Mouse (Mus musculus): Measurements from ENCODE around the gene Tpsg1. TPM values are rescaled to one million over a fixed set of nuclear protein-coding genes. Genes with fewer than 3 reads are reported as not detected.

The Tpsg1 gene
- not detected in 4 replicates for total RNA-seq (2023; ENCODE audit: inconsistent age)

GRCm38 (mm10) chr17:25368973-25369372 is at the start of gene Tpsg1:
Tpsg1 (plus strand) TSS chr17:25369273.

GRCm38 (mm10) chr17:25345462-25345861 is 23.6 kb upstream of the Tpsg1 start, which contains the start of gene Tpsab1:
Tpsab1 (minus strand) TSS chr17:25345562.

GRCm38 (mm10) chr17:25366005-25366404 is 3.1 kb upstream of the Tpsg1 start, which contains the start of gene Tpsb2:
Tpsb2 (plus strand) TSS chr17:25366305.

Other genes with a start within 250 kb of the Tpsg1 start
- not detected in 4 replicates for gene Ptx4, start 248.5 kb upstream of the Tpsg1 start, total RNA-seq (2023; ENCODE audit: inconsistent age)
- 41.6 to 51.0 TPM (median 43.7 TPM) in 4 replicates for gene Clcn7, start 235.9 kb upstream of the Tpsg1 start, total RNA-seq (2023; ENCODE audit: inconsistent age)
- gene Ccdc154, start 206.8 kb upstream of the Tpsg1 start, total RNA-seq (2023; ENCODE audit: inconsistent age), result 0.29 to 0.42 TPM (median 0.36 TPM) in 3 of 4 replicates, not detected in the other
- gene Gm38655, start 193.8 kb upstream of the Tpsg1 start, total RNA-seq (2023; ENCODE audit: inconsistent age), result not detected in 4 replicates
- 14.1 to 16.3 TPM (median 14.7 TPM) in 4 replicates for gene BC003965, start 184.7 kb upstream of the Tpsg1 start, total RNA-seq (2023; ENCODE audit: inconsistent age)
- gene Unkl, start 180.9 kb upstream of the Tpsg1 start, total RNA-seq (2023; ENCODE audit: inconsistent age), result 34.3 to 40.5 TPM (median 35.6 TPM) in 4 replicates
- 23.3 to 29.1 TPM (median 27.6 TPM) in 4 replicates for gene Gnptg, start 129.1 kb upstream of the Tpsg1 start, total RNA-seq (2023; ENCODE audit: inconsistent age)
- 14.8 to 19.8 TPM (median 15.4 TPM) in 4 replicates for gene Tsr3, start 129.1 kb upstream of the Tpsg1 start, total RNA-seq (2023; ENCODE audit: inconsistent age)
- gene Baiap3, start 112.9 kb upstream of the Tpsg1 start, total RNA-seq (2023; ENCODE audit: inconsistent age), result 0.54 to 2.4 TPM (median 1.2 TPM) in 4 replicates
- gene Ube2i, start 94.7 kb upstream of the Tpsg1 start, total RNA-seq (2023; ENCODE audit: inconsistent age), result 423 to 464 TPM (median 442 TPM) in 4 replicates
- gene Prss34, start 70.9 kb upstream of the Tpsg1 start, total RNA-seq (2023; ENCODE audit: inconsistent age), result not detected in 4 replicates
- gene Prss28, start 60.6 kb upstream of the Tpsg1 start, total RNA-seq (2023; ENCODE audit: inconsistent age), result not detected in 4 replicates
- gene Prss29, start 50.6 kb upstream of the Tpsg1 start, total RNA-seq (2023; ENCODE audit: inconsistent age), result not detected in 4 replicates
- not detected in 4 replicates for gene Tpsab1, start 23.7 kb upstream of the Tpsg1 start, total RNA-seq (2023; ENCODE audit: inconsistent age)
- not detected in 4 replicates for gene Tpsb2, start 3.0 kb upstream of the Tpsg1 start, total RNA-seq (2023; ENCODE audit: inconsistent age)
- gene Cacna1h, start 64.5 kb downstream of the Tpsg1 start, total RNA-seq (2023; ENCODE audit: inconsistent age), result 5.3 to 10.7 TPM (median 7.8 TPM) in 4 replicates
- gene Tekt4, start 85.3 kb downstream of the Tpsg1 start, total RNA-seq (2023; ENCODE audit: inconsistent age), result not detected in 4 replicates
- not detected in 4 replicates for gene Sstr5, start 128.0 kb downstream of the Tpsg1 start, total RNA-seq (2023; ENCODE audit: inconsistent age)
- gene Sox8, start 201.4 kb downstream of the Tpsg1 start, total RNA-seq (2023; ENCODE audit: inconsistent age), result 0.21 to 0.67 TPM in 2 of 4 replicates, not detected in the others
- 26.7 to 32.2 TPM (median 29.1 TPM) in 4 replicates for gene Lmf1, start 209.8 kb downstream of the Tpsg1 start, total RNA-seq (2023; ENCODE audit: inconsistent age)